ENCODE assay signal across 8 mouse cellular contexts in the genomic region with DNA sequence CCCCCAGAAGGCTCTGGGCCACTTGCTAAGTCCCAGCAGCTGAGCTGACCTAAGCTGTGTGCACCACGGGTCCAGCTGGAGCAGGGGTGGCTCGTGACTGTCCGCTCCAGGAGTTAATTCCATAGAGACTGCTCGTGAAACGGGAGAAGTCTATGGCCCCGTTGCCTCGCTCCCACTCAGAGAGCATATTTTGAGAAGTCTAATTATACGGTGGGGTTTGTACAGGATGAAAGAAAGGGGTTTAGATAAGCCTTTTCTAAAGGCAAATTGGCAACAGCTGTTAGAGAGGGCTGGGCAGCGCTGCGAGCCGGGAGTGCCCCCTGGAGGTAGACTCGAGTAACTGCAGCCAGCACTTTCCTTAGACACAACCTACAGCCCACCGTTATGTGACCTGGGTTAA. TPM values are rescaled to one million over a fixed set of nuclear protein-coding genes. Genes with fewer than 3 reads are reported as not detected.
DNase-seq lines count a peak whose midpoint lies in the region; ATAC-seq and TF ChIP-seq lines count a peak whose summit lies in the region.

No protein-coding gene starts in this region.

- no peaks in the 10 kb centered on the region for H3K27me3 ChIP-seq in hindbrain, embryonic 15.5 days

- DNase-seq in ZHBTc4 (ENCODE audit: low read depth, low spot score) = peak; percentile 80
- DNase-seq in cerebellum, postnatal 4 days (ENCODE audit: low spot score in 2 of 2) = peak; percentile 67 to 81
- DNase-seq in gastrocnemius, adult 18-20 months (ENCODE audit: low spot score) = peak; percentile 80
- peak; percentile 80 to 83 for DNase-seq in left cerebral cortex, adult 2 months (ENCODE audit: extremely low spot score in 1 of 2, low spot score in 2 of 2)
- peak; percentile 80 to 82 for DNase-seq in right cerebral cortex, adult 2 months (ENCODE audit: low spot score in 2 of 2)
- peak; percentile 73 for DNase-seq in urinary bladder, postnatal 25 days (ENCODE audit: low spot score)

- no peak; the same call in none of the 2 replicates for TF ChIP-seq CTCF in left cerebral cortex, adult 2 months (IDR thresholded peaks at IDR 0.05)

- H3K9me3 ChIP-seq in hindbrain, embryonic 15.5 days = no peaks in the 10 kb centered on the region

- peaks cover 30% of the 10 kb centered on the region for H3K4me1 ChIP-seq in hindbrain, embryonic 15.5 days (replicated peaks)

- peak overlapping the region; percentile 90 for H3K4me2 ChIP-seq in hindbrain, embryonic 15.5 days

- no peak for ATAC-seq in hindbrain, embryonic 15.5 days (ENCODE audit: low FRiP score, low read depth)
- peak; percentile 65 for ATAC-seq in megakaryocyte, adult 5-6 weeks (ENCODE audit: poor library complexity, severe bottlenecking)

- peak overlapping the region; percentile 78 for H3K27ac ChIP-seq in hindbrain, embryonic 15.5 days (replicated peaks)
- H3K27ac ChIP-seq in left cerebral cortex, adult 2 months = peak overlapping the region; percentile 93

- H3K36me3 ChIP-seq in hindbrain, embryonic 15.5 days = no peaks in the 10 kb centered on the region

- H3K4me3 ChIP-seq in hindbrain, embryonic 15.5 days = peak overlapping the region; percentile 48
- H3K4me3 ChIP-seq in left cerebral cortex, adult 2 months = peak overlapping the region; percentile 54

- intact Hi-C loops in left cerebral cortex, adult 2 months (cut with DNase I) = loop anchor here (1.0 to 2.0 kb wide), 3 partner anchors 51 to 277 kb away; partner anchors contain the start of gene Padi2

- WGBS in hindbrain, embryonic 15.5 days = 0% methylated on average over 13 of the region's 13 CpGs

- H3K9ac ChIP-seq in hindbrain, embryonic 15.5 days = peak overlapping the region; percentile 56

RNA-seq across cellular contexts. Expression of gene Sdhb, which starts 3.3 kb away (rescaled TPM):
- 100 to 1,000 TPM; 630 to 677 TPM for total RNA-seq in gastrocnemius, adult 18-20 months (2021)
- 480 TPM in 2 replicates for polyA plus RNA-seq in hindbrain, embryonic 15.5 days (2015; fragmentation: Nextera tagmentation; extraction: Ambion mirVana)
- 100 to 1,000 TPM; 170 to 178 TPM for total RNA-seq in left cerebral cortex, adult 2 months (2021)
- 182 and 183 TPM in 2 replicates for total RNA-seq in megakaryocyte, adult 5-6 weeks (2015)
- 110 and 120 TPM in 2 replicates for total RNA-seq in megakaryocyte, adult 5-6 weeks (2017)

RNA-seq across cellular contexts. Expression of gene Atp13a2, which starts 28.9 kb away (rescaled TPM):
- 10 to 100 TPM; 16.2 to 21.1 TPM for total RNA-seq in gastrocnemius, adult 18-20 months (2021)
- 181 and 193 TPM in 2 replicates for polyA plus RNA-seq in hindbrain, embryonic 15.5 days (2015; fragmentation: Nextera tagmentation; extraction: Ambion mirVana)
- total RNA-seq in left cerebral cortex, adult 2 months (2021) = 100 to 1,000 TPM; 150 to 155 TPM
- 25.1 and 29.7 TPM in 2 replicates for total RNA-seq in megakaryocyte, adult 5-6 weeks (2015)
- 37.2 and 43.5 TPM in 2 replicates for total RNA-seq in megakaryocyte, adult 5-6 weeks (2017)

RNA-seq across cellular contexts. Expression of gene Padi2, which starts 51.6 kb away (rescaled TPM):
- total RNA-seq in gastrocnemius, adult 18-20 months (2021) = 100 to 1,000 TPM; 129 to 189 TPM
- 1.2 and 2.2 TPM in 2 replicates for polyA plus RNA-seq in hindbrain, embryonic 15.5 days (2015; fragmentation: Nextera tagmentation; extraction: Ambion mirVana)
- 10 to 100 TPM; 10.2 to 11.6 TPM for total RNA-seq in left cerebral cortex, adult 2 months (2021)
- total RNA-seq in megakaryocyte, adult 5-6 weeks (2015) = 53.2 and 54.0 TPM in 2 replicates
- total RNA-seq in megakaryocyte, adult 5-6 weeks (2017) = 53.5 and 56.7 TPM in 2 replicates

RNA-seq across cellular contexts. Expression of gene Mfap2, which starts 52.5 kb away (rescaled TPM):
- total RNA-seq in gastrocnemius, adult 18-20 months (2021) = 1 to 10 TPM; 1.1 to 2.3 TPM
- polyA plus RNA-seq in hindbrain, embryonic 15.5 days (2015; fragmentation: Nextera tagmentation; extraction: Ambion mirVana) = 161 and 173 TPM in 2 replicates
- 1 to 10 TPM; 4.8 to 4.9 TPM for total RNA-seq in left cerebral cortex, adult 2 months (2021)
- total RNA-seq in megakaryocyte, adult 5-6 weeks (2015) = not detected in 2 replicates
- not detected in 2 replicates for total RNA-seq in megakaryocyte, adult 5-6 weeks (2017)

Comparison
In these comparisons a context has a peak if more than half of its experiments do, and no peak if none do; other contexts are left out.
1. RNA of gene Padi2, which starts 51.6 kb away (total RNA-seq): 129 to 189 TPM in gastrocnemius, adult 18-20 months and 53.2 to 56.7 TPM in megakaryocyte, adult 5-6 weeks; 10.2 to 11.6 TPM in left cerebral cortex, adult 2 months; every median in the first group is over 4 times any median in the second.
2. Peak in every context shown above with its lines, with median percentiles within 50 percentile points of each other: DNase-seq.